Mouse (Mus musculus) bone marrow macrophage, adult 2 months (primary cell): ENCODE results near the gene Myo16.

ENCODE experiments used
- CTCF ChIP-seq: IDR thresholded peaks from 2 replicates; pipeline ENCODE4 v1.5.1; 2012; ENCODE audit warnings: low read depth, mild to moderate bottlenecking, low read length, moderate library complexity
- POLR2A ChIP-seq: IDR thresholded peaks from 2 replicates; pipeline ENCODE4 v1.6.1; 2012; ENCODE audit warnings: mild to moderate bottlenecking, low read depth, low read length, borderline replicate concordance

DNA sequence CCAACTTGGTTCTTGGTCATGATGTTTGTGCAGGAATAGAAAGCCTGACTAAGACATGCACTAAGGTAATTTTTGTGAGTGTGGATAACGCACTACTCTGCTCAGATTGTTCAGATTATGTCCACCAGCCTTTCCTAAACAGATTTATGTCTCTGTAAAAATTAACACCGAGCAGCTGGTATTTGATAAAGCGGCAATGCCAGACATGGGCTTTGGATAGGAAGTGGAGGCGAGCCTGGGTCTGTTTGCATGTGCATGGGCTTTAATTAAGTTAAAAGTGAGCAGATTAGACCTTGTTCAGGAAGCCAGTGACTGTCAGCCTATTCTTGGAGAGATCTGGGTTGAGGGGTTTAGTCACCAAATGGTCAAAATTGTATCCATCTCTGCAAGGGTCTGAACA lies 367.8 kb downstream of the Myo16 start:
- no peak for TF ChIP-seq CTCF
- no peak for TF ChIP-seq POLR2A
